Comparison of ENCODE assay signal across 9 mouse cellular contexts in the genomic region with DNA sequence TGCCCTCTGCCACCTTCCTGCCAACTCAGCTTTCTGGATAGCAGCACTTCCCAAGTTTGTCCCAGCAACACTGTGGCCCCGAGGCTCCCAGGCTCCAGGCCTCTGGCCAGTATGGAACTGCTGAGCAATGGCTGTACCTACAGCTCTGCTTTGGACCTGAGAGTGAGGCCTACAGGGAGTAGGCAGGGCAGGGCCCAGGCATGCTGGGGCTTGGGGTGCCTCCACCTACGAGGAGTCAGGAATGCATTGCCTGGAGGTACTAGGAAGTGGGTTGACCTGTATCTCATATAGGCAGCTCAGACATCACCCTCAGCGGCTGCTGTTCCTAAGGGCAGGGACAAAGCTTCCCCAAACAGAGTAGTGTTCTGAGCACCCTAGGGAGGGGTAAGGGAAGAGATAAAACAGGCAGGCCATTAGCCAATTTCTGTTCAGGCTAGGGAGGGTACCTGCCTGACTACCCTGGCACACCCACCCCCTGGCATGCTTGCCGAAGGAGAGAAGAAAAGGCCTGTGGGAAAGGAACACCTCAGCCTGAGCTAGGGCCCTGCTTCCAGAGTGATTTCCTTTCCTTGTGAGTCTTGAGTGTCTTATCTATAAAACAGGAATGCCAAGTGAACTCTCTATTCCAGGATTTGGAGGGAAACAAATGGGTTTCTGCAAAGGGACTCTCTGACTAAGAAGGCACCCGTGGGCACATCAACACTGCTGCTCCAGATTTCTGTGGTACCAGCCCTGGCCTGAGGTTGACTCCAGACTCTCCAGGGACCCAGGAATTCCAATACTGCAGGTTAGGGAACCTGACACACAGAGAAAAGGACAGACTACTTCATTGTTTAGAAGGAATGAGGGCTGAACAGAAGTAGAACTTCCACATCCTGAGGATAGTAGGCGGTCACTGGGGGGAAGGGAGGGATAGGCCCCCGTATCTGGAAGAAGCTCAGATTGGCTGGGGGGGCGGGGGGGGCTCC. TPM values are rescaled to one million over a fixed set of nuclear protein-coding genes. Genes with fewer than 3 reads are reported as not detected.
DNase-seq lines count a peak whose midpoint lies in the region; ATAC-seq lines count a peak whose summit lies in the region.
"Had no signal": no experiment of that assay in that cellular context is flagged by ENCODE, and none has a peak within 500 bp of the region (broad histone marks: within the 10 kb centered on the region; RNA-seq: fewer than 3 reads in every experiment).

No protein-coding gene starts in this region.

- no peak for DNase-seq in heart, postnatal 36 days
- DNase-seq in midbrain, embryonic 11.5 days (ENCODE audit: low spot score, missing footprints): peak; percentile 51
- no peak for DNase-seq in cerebellum, postnatal 36 days

- H3K4me2 ChIP-seq in heart, embryonic 14.5 days (ENCODE audit: low read length): peak overlapping the region; percentile 48
- H3K4me2 ChIP-seq in midbrain, embryonic 11.5 days: no peak overlapping the region
- H3K4me2 ChIP-seq in midbrain, embryonic 15.5 days: no peak overlapping the region
- H3K4me2 ChIP-seq in embryonic facial prominence, embryonic 15.5 days (replicated peaks): no peak overlapping the region; the same call in 1 of the 2 replicates
- H3K4me2 ChIP-seq in stomach, embryonic 14.5 days (replicated peaks; ENCODE audit: low read depth, low read length): no peak overlapping the region
- no peak overlapping the region for H3K4me2 ChIP-seq in hindbrain, embryonic 12.5 days (replicated peaks)

- intact Hi-C loops in heart, postnatal 36 days (cut with DNase I): no loop called here

- H3K36me3 ChIP-seq in heart, embryonic 14.5 days (ENCODE audit: control insufficient read depth, insufficient read depth, low read length): peaks cover 6% of the 10 kb centered on the region
- H3K36me3 ChIP-seq in midbrain, embryonic 11.5 days (ENCODE audit: control insufficient read depth, insufficient read depth, low read length): no peaks in the 10 kb centered on the region
- peaks cover 2% of the 10 kb centered on the region; the same call in 1 of the 2 replicates for H3K36me3 ChIP-seq in midbrain, embryonic 15.5 days (replicated peaks)
- H3K36me3 ChIP-seq in embryonic facial prominence, embryonic 15.5 days: no peaks in the 10 kb centered on the region
- H3K36me3 ChIP-seq in stomach, embryonic 14.5 days (ENCODE audit: control insufficient read depth, insufficient read depth, low read length): 0 out of 2 replicates have a peak, but pooled peaks cover 2% of the 10 kb centered on the region
- no peaks in the 10 kb centered on the region for H3K36me3 ChIP-seq in hindbrain, embryonic 12.5 days

- no peak overlapping the region for H3K4me3 ChIP-seq in heart, embryonic 14.5 days (ENCODE audit: control insufficient read depth in 1 of 2, insufficient read depth in 1 of 2, low read depth in 1 of 2, low read length in 2 of 2)
- H3K4me3 ChIP-seq in midbrain, embryonic 11.5 days (ENCODE audit: low read depth, low read length): no peak overlapping the region
- H3K4me3 ChIP-seq in midbrain, embryonic 15.5 days: no peak overlapping the region
- no peak overlapping the region for H3K4me3 ChIP-seq in embryonic facial prominence, embryonic 15.5 days (replicated peaks)
- H3K4me3 ChIP-seq in stomach, embryonic 14.5 days (ENCODE audit: low read depth, low read length): no peak overlapping the region
- H3K4me3 ChIP-seq in hindbrain, embryonic 12.5 days: no peak overlapping the region

- no peaks in the 10 kb centered on the region for H3K9me3 ChIP-seq in heart, embryonic 14.5 days (ENCODE audit: control insufficient read depth, low read length)
- H3K9me3 ChIP-seq in midbrain, embryonic 11.5 days (ENCODE audit: control insufficient read depth, low read length): no peaks in the 10 kb centered on the region
- no peaks in the 10 kb centered on the region for H3K9me3 ChIP-seq in midbrain, embryonic 15.5 days
- no peaks in the 10 kb centered on the region for H3K9me3 ChIP-seq in embryonic facial prominence, embryonic 15.5 days (replicated peaks)
- no peaks in the 10 kb centered on the region for H3K9me3 ChIP-seq in stomach, embryonic 14.5 days (ENCODE audit: control insufficient read depth, low read depth, low read length)
- no peaks in the 10 kb centered on the region for H3K9me3 ChIP-seq in hindbrain, embryonic 12.5 days (replicated peaks)

- H3K9ac ChIP-seq in heart, embryonic 14.5 days (ENCODE audit: low read length): peak overlapping the region; percentile 50
- no peak overlapping the region for H3K9ac ChIP-seq in midbrain, embryonic 11.5 days (ENCODE audit: low read length)
- no peak overlapping the region for H3K9ac ChIP-seq in midbrain, embryonic 15.5 days
- no peak overlapping the region for H3K9ac ChIP-seq in embryonic facial prominence, embryonic 15.5 days
- no peak overlapping the region for H3K9ac ChIP-seq in stomach, embryonic 14.5 days (replicated peaks; ENCODE audit: low read depth, low read length)
- H3K9ac ChIP-seq in hindbrain, embryonic 12.5 days: no peak overlapping the region

- 34% methylated on average over 8 of the region's 8 CpGs for WGBS in heart, embryonic 14.5 days
- WGBS in midbrain, embryonic 11.5 days: 71% methylated on average over 8 of the region's 8 CpGs
- 69% methylated on average over 8 of the region's 8 CpGs for WGBS in midbrain, embryonic 15.5 days
- 44% methylated on average over 8 of the region's 8 CpGs for WGBS in embryonic facial prominence, embryonic 15.5 days
- 56% methylated on average over 8 of the region's 8 CpGs for WGBS in stomach, embryonic 14.5 days
- WGBS in hindbrain, embryonic 12.5 days: 72% methylated on average over 8 of the region's 8 CpGs

- H3K27ac ChIP-seq in heart, embryonic 14.5 days (replicated peaks in 1 of 2; ENCODE audit: control insufficient read depth in 1 of 2, insufficient read depth in 1 of 2, low read depth in 2 of 2, low read length in 2 of 2): peak overlapping the region; percentile 86 to 91
- H3K27ac ChIP-seq in midbrain, embryonic 11.5 days (ENCODE audit: low read depth, low read length): no peak overlapping the region
- H3K27ac ChIP-seq in midbrain, embryonic 15.5 days: no peak overlapping the region
- H3K27ac ChIP-seq in embryonic facial prominence, embryonic 15.5 days (replicated peaks): peak overlapping the region; percentile 60
- H3K27ac ChIP-seq in stomach, embryonic 14.5 days (ENCODE audit: low read length): peak overlapping the region; percentile 2; the same call in 1 of the 2 replicates
- no peak overlapping the region for H3K27ac ChIP-seq in hindbrain, embryonic 12.5 days

- ATAC-seq in heart, embryonic 14.5 days (ENCODE audit: insufficient number of reproducible peaks, insufficient read depth, low FRiP score, low read depth): no peak
- ATAC-seq in midbrain, embryonic 11.5 days (ENCODE audit: low FRiP score): no peak
- ATAC-seq in midbrain, embryonic 15.5 days (replicated peaks): no peak
- ATAC-seq in embryonic facial prominence, embryonic 15.5 days (ENCODE audit: insufficient number of reproducible peaks, low FRiP score, low TSS enrichment, low read depth): peak; percentile 47; the same call in 1 of the 2 replicates
- no peak for ATAC-seq in stomach, embryonic 14.5 days (ENCODE audit: insufficient number of reproducible peaks, insufficient read depth, low FRiP score, low read depth)
- no peak for ATAC-seq in hindbrain, embryonic 12.5 days (ENCODE audit: low FRiP score)

- peaks cover 56 to 71% of the 10 kb centered on the region in 2 experiments for H3K4me1 ChIP-seq in heart, embryonic 14.5 days (ENCODE audit: control insufficient read depth in 2 of 2, insufficient read depth in 2 of 2, low read length in 2 of 2)
- H3K4me1 ChIP-seq in midbrain, embryonic 11.5 days (ENCODE audit: control insufficient read depth, insufficient read depth, low read length): no peaks in the 10 kb centered on the region
- peaks cover 11% of the 10 kb centered on the region for H3K4me1 ChIP-seq in midbrain, embryonic 15.5 days
- H3K4me1 ChIP-seq in embryonic facial prominence, embryonic 15.5 days: peaks cover 53% of the 10 kb centered on the region
- peaks cover 50% of the 10 kb centered on the region for H3K4me1 ChIP-seq in stomach, embryonic 14.5 days (ENCODE audit: control insufficient read depth, insufficient read depth, low read length)
- peaks cover 14% of the 10 kb centered on the region for H3K4me1 ChIP-seq in hindbrain, embryonic 12.5 days

- no peaks in the 10 kb centered on the region for H3K27me3 ChIP-seq in heart, embryonic 14.5 days (ENCODE audit: control insufficient read depth, insufficient read depth, low read length)
- H3K27me3 ChIP-seq in midbrain, embryonic 11.5 days (ENCODE audit: control insufficient read depth, insufficient read depth, low read length): peaks cover 8% of the 10 kb centered on the region
- peaks cover 14% of the 10 kb centered on the region; the same call in 1 of the 2 replicates for H3K27me3 ChIP-seq in midbrain, embryonic 15.5 days (replicated peaks)
- peaks cover 12% of the 10 kb centered on the region for H3K27me3 ChIP-seq in embryonic facial prominence, embryonic 15.5 days
- no peaks in the 10 kb centered on the region for H3K27me3 ChIP-seq in stomach, embryonic 14.5 days (ENCODE audit: control insufficient read depth, insufficient read depth, low read length)
- H3K27me3 ChIP-seq in hindbrain, embryonic 12.5 days: peaks cover 18% of the 10 kb centered on the region

RNA-seq across cellular contexts. Expression of a gene that starts 6.2 kb away (rescaled TPM):
- 9.4 TPM in 2 replicates for polyA plus RNA-seq in heart, embryonic 14.5 days (2014; fragmentation: Nextera tagmentation; extraction: Ambion mirVana)
- total RNA-seq in heart, postnatal 36 days (2021): 10 to 100 TPM; 11.2 to 11.4 TPM
- 2.9 and 3.0 TPM in 2 replicates for polyA plus RNA-seq in midbrain, embryonic 11.5 days (2014; fragmentation: Nextera tagmentation; extraction: Ambion mirVana)
- 17.2 and 17.4 TPM in 2 replicates for polyA plus RNA-seq in midbrain, embryonic 15.5 days (2015; fragmentation: Nextera tagmentation; extraction: Ambion mirVana)
- 9.5 and 11.3 TPM in 2 replicates for polyA plus RNA-seq in embryonic facial prominence, embryonic 15.5 days (2015; fragmentation: Nextera tagmentation; extraction: Ambion mirVana)
- polyA plus RNA-seq in stomach, embryonic 14.5 days (2014; fragmentation: Nextera tagmentation; extraction: Ambion mirVana): 21.5 and 23.3 TPM in 2 replicates
- 8.0 and 9.0 TPM in 2 replicates for polyA plus RNA-seq in hindbrain, embryonic 12.5 days (2016; fragmentation: Nextera tagmentation; extraction: Ambion mirVana)

RNA-seq across cellular contexts. Expression of a gene that starts 29.3 kb away (rescaled TPM):
- polyA plus RNA-seq in heart, embryonic 14.5 days (2014; fragmentation: Nextera tagmentation; extraction: Ambion mirVana): 112 and 113 TPM in 2 replicates
- total RNA-seq in heart, postnatal 36 days (2021): 100 to 1,000 TPM; 439 to 481 TPM
- 12.6 and 13.3 TPM in 2 replicates for polyA plus RNA-seq in midbrain, embryonic 11.5 days (2014; fragmentation: Nextera tagmentation; extraction: Ambion mirVana)
- polyA plus RNA-seq in midbrain, embryonic 15.5 days (2015; fragmentation: Nextera tagmentation; extraction: Ambion mirVana): 27.4 and 28.2 TPM in 2 replicates
- 33.7 and 41.8 TPM in 2 replicates for polyA plus RNA-seq in embryonic facial prominence, embryonic 15.5 days (2015; fragmentation: Nextera tagmentation; extraction: Ambion mirVana)
- polyA plus RNA-seq in stomach, embryonic 14.5 days (2014; fragmentation: Nextera tagmentation; extraction: Ambion mirVana): 34.1 and 35.8 TPM in 2 replicates
- polyA plus RNA-seq in hindbrain, embryonic 12.5 days (2016; fragmentation: Nextera tagmentation; extraction: Ambion mirVana): 22.5 and 25.6 TPM in 2 replicates

RNA-seq across cellular contexts. Expression of a gene that starts 49.5 kb away (rescaled TPM):
- polyA plus RNA-seq in heart, embryonic 14.5 days (2014; fragmentation: Nextera tagmentation; extraction: Ambion mirVana): not detected in 2 replicates
- total RNA-seq in heart, postnatal 36 days (2021): not detected
- 0.59 and 0.65 TPM in 2 replicates for polyA plus RNA-seq in midbrain, embryonic 11.5 days (2014; fragmentation: Nextera tagmentation; extraction: Ambion mirVana)
- polyA plus RNA-seq in midbrain, embryonic 15.5 days (2015; fragmentation: Nextera tagmentation; extraction: Ambion mirVana): 0.17 and 0.20 TPM in 2 replicates
- polyA plus RNA-seq in embryonic facial prominence, embryonic 15.5 days (2015; fragmentation: Nextera tagmentation; extraction: Ambion mirVana): 35.6 and 36.6 TPM in 2 replicates
- 3.1 and 4.5 TPM in 2 replicates for polyA plus RNA-seq in stomach, embryonic 14.5 days (2014; fragmentation: Nextera tagmentation; extraction: Ambion mirVana)
- polyA plus RNA-seq in hindbrain, embryonic 12.5 days (2016; fragmentation: Nextera tagmentation; extraction: Ambion mirVana): 4.7 and 7.3 TPM in 2 replicates
- total RNA-seq: left cerebral cortex, postnatal 10 days had no signal

Comparison
In these comparisons a context has a peak if more than half of its experiments do, and no peak if none do; other contexts are left out.
1. H3K27ac ChIP-seq: peak in heart, embryonic 14.5 days (2 of 2), embryonic facial prominence, embryonic 15.5 days (single experiment) and stomach, embryonic 14.5 days (single experiment); none in midbrain, embryonic 11.5 days (single experiment), midbrain, embryonic 15.5 days (single experiment) and hindbrain, embryonic 12.5 days (single experiment).